Mouse (Mus musculus) heart, adult 2 months (tissue): ENCODE data around the gene Rfng. TPM values are rescaled to one million over a fixed set of nuclear protein-coding genes. Genes with fewer than 3 reads are reported as not detected.

Experiments used
- DNase-seq, 2 experiments: peaks; one replicate each; pipeline ENCODE4 v3.0.0; 2021
- H3K27ac ChIP-seq: fragments of 200-600 bp; 2 replicates; pipeline ENCODE4 v1.8.1; 2022
- H3K27me3 ChIP-seq: fragments of 200-500 bp; 2 replicates; pipeline ENCODE4 v1.6.1; 2012; ENCODE audit warnings: mild to moderate bottlenecking, low read length, inconsistent platforms, mixed read lengths; ENCODE audit not compliant: control insufficient read depth, insufficient read depth
- H3K36me3 ChIP-seq: fragments of 200-500 bp; 2 replicates; pipeline ENCODE4 v1.6.1; 2012; ENCODE audit warnings: low read length, inconsistent platforms; ENCODE audit not compliant: control insufficient read depth, insufficient read depth
- H3K4me1 ChIP-seq: fragments of 200-500 bp; 2 replicates; pipeline ENCODE4 v1.6.1; 2011; ENCODE audit warnings: low read length; ENCODE audit not compliant: control insufficient read depth, insufficient read depth
- H3K4me3 ChIP-seq: fragments of 200-600 bp; 2 replicates; pipeline ENCODE4 v1.8.1; 2022
- H3K79me2 ChIP-seq: fragments of 200-500 bp; replicated peaks from 2 replicates; pipeline ENCODE4 v1.6.1; 2012; ENCODE audit warnings: mild to moderate bottlenecking, inconsistent platforms, low read length, moderate library complexity, mixed read lengths; ENCODE audit not compliant: control insufficient read depth, insufficient read depth
- H3K9ac ChIP-seq: fragments of 200-500 bp; 2 replicates; pipeline ENCODE4 v1.6.1; 2012; ENCODE audit warnings: low read depth, mild to moderate bottlenecking, control low read depth, inconsistent platforms, low read length, mixed read lengths
- CTCF ChIP-seq: fragments of 200-600 bp; IDR thresholded peaks from 2 replicates; pipeline ENCODE4 v1.8.1; 2022; ENCODE audit warnings: antibody characterized with exemption, mild to moderate bottlenecking, moderate library complexity
- EP300 ChIP-seq: fragments of 200-500 bp; IDR thresholded peaks from 2 replicates; pipeline ENCODE4 v1.6.1; 2011; ENCODE audit warnings: low read depth, low read length, control low read depth; ENCODE audit not compliant: insufficient read depth
- POLR2A ChIP-seq: fragments of 200-500 bp; IDR thresholded peaks from 2 replicates; pipeline ENCODE4 v1.6.1; 2011; ENCODE audit warnings: mild to moderate bottlenecking, low read depth, low read length, control low read depth; ENCODE audit not compliant: insufficient read depth
- WGBS: fragments of 180-500 bp; shearing (Covaris S2); methylation state at CpG from one replicate; pipeline ENCODE4 v1.1.7; 2018; 5-methylcytosine and 5-hydroxymethylcytosine counted together
- intact Hi-C: fragments of 180-260 bp; cut with DNase I; formaldehyde crosslinking; loops from one replicate; pipeline ENCODE4 v1.15.1; 2025
- polyA plus RNA-seq: library from polyadenylated mRNA; depleted of rRNA; stranded (reverse); fragments of >200 nt; gene quantifications from 2 replicates; pipeline ENCODE4 v1.2.3, GENCODE M21; 2012
- total RNA-seq, 2 experiments: library from RNA; stranded (reverse); gene quantifications; 2 replicates each; pipeline ENCODE4 v1.2.3; 2021

Rfng gene
- total and polyA plus RNA-seq, 3 experiments: 11.9 to 28.6 (median 12.5) TPM

DNA sequence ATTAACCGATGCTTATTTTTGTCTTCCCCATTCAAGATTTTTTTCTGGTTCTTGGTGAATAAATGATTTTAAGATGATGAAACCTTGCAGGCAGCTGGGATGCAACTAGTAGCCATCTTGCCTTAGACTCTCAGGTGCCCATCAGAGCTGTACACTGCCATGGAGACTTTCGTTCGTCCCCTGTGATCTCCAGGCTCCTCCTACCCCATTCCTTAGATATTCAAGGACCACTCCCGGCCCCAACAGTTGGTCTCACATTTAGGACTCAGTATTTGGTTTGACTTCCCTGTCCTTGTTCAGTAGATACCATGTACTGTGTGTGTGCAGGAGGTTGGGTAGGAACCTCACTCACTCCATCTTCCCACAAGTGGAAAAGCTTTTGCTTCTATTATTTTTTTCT is 20.8 kb upstream of the Rfng start:
- H3K9ac ChIP-seq: no peak overlapping the region
- DNase-seq: no peak
- no peak for TF ChIP-seq POLR2A
- TF ChIP-seq EP300: no peak
- TF ChIP-seq CTCF: no peak
- intact Hi-C loops: no loop called here
- H3K36me3 ChIP-seq: no peaks in the 10 kb centered on the region
- 67% methylated on average over 4 of the region's 4 CpGs for WGBS
- no peaks in the 10 kb centered on the region for H3K27me3 ChIP-seq
- H3K27ac ChIP-seq: no peak overlapping the region
- no peaks in the 10 kb centered on the region for H3K79me2 ChIP-seq
- H3K4me1 ChIP-seq: peaks cover 2% of the 10 kb centered on the region; the same call in 1 of the 2 replicates
- H3K4me3 ChIP-seq: no peak overlapping the region

DNA sequence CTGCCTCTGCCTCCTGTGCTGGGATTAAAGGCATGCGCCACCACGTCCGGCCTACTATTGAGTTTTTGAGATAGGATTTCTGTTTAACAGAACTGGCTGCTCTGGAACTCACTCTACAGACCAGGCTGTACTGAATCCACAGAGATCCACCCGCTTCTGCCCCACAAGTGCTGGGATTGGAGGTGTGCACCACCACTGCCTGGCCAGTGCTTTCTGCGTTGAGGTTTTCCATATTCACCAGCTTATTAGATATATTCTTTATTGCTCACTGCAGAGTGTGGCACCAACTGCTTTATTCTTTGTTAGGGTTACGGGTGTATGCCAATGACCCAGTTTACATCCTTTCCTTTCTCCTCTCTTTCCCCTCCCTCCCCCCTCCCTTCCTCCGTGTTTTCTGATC is 20.3 kb upstream of the Rfng start:
- Histone ChIP-seq H3K27me3 (no peaks in the 10 kb centered on the region), H3K79me2 (no peaks in the 10 kb centered on the region), H3K9ac (no peak overlapping the region), H3K27ac (no peak overlapping the region), H3K4me3 (no peak overlapping the region), H3K4me1 (peaks cover 2% of the 10 kb centered on the region; the same call in 1 of the 2 replicates), H3K36me3 (no peaks in the 10 kb centered on the region)
- DNase-seq: no peak
- TF ChIP-seq POLR2A (no peak), CTCF (no peak), EP300 (no peak)
- intact Hi-C loops: no loop called here
- WGBS: 78% methylated on average over 7 of the region's 7 CpGs

DNA sequence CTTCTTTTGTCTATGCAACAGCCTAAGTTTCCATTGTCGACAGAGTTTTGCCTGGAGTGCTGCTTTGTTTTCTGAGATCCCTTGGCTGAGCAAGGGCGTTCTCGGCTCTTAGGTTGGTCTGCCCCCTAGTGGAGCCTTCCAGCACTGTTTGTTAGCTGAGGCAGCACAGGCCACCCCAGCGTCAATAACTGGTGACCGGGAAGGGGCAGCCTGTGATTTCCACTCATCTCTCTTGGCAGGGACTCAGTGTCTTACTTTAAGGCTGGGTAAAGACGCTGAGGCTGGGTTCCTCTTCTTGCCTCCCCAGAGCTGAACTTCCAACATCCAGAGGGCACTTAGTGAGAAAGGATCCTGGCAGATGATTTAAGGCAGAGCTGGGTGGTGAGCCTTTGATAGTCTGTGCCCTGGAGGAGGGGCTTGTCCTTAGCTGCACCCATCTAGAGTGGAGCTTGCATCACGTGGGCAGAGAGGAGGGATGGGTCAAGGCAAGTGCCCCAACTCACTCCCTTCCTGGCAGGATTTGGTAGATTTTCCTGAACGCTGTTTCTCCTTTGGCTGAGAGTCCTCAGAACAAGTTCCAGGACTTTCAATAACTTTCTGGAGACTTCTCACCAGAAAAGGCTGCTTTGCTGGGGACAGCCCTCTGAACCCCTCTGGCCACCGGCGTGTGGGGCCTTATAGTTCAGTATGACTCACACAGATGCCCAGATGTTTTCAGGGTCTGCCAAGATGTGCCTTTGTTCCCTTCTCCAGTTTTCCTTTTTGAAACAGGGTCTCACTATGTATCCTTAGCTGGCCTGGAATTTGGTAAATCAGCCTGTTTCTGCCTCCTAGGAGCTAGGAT is 16.3 kb upstream of the Rfng start:
- H3K79me2 ChIP-seq: no peaks in the 10 kb centered on the region; the same call in 1 of the 2 replicates
- H3K27me3 ChIP-seq: no peaks in the 10 kb centered on the region
- H3K36me3 ChIP-seq: no peaks in the 10 kb centered on the region
- peaks cover 4% of the 10 kb centered on the region for H3K4me1 ChIP-seq
- intact Hi-C loops: loop anchor here (1.0 to 2.0 kb wide), 2 partner anchors 23 to 80 kb away; no protein-coding TSS in a partner anchor
- peak overlapping the region; percentile 15; the same call in 1 of the 2 replicates for H3K4me3 ChIP-seq
- TF ChIP-seq POLR2A (peak; percentile 46; the same call in 1 of the 2 replicates), EP300 (peak; percentile 46; the same call in 1 of the 2 replicates), CTCF (peak; percentile 99)
- DNase-seq: peak; percentile 89 to 90
- no peak overlapping the region for H3K9ac ChIP-seq
- WGBS: 9% methylated on average over 10 of the region's 10 CpGs
- H3K27ac ChIP-seq: peak overlapping the region; percentile 65

DNA sequence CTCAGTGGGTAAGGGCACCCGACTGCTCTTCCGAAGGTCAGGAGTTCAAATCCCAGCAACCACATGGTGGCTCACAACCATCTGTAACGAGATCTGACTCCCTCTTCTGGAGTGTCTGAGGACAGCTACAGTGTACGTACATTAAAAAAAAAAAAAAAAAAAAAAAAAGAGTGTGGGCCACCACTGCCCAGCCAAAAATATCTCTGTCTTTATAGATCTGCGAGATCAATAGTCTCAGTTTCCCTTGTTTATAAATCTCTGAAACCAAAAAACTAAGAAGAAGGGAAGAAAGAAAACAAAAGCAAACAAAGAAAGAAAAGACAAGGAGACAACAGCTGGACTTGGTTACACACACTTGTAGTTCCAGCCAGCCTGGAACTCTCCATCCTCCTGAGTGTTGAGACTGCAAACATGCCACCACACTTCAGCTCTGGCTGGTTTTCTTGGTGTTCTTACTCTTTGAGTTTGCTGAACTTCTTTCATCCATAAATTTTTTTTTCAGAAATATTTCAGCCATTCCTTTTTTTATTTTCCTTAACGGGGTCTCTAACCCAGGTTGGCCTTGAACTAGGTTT is 15.4 kb upstream of the Rfng start:
- H3K79me2 ChIP-seq: no peaks in the 10 kb centered on the region; the same call in 1 of the 2 replicates
- H3K36me3 ChIP-seq: no peaks in the 10 kb centered on the region
- TF ChIP-seq CTCF (no peak), POLR2A (no peak), EP300 (no peak)
- H3K4me1 ChIP-seq: peaks cover 8% of the 10 kb centered on the region
- WGBS: 53% methylated on average over 6 of the region's 6 CpGs
- peak overlapping the region; percentile 65; the same call in 1 of the 2 replicates for H3K27ac ChIP-seq
- H3K27me3 ChIP-seq: no peaks in the 10 kb centered on the region
- intact Hi-C loops: no loop called here
- no peak for DNase-seq
- H3K9ac ChIP-seq: no peak overlapping the region
- peak overlapping the region; percentile 15; the same call in 1 of the 2 replicates for H3K4me3 ChIP-seq

DNA sequence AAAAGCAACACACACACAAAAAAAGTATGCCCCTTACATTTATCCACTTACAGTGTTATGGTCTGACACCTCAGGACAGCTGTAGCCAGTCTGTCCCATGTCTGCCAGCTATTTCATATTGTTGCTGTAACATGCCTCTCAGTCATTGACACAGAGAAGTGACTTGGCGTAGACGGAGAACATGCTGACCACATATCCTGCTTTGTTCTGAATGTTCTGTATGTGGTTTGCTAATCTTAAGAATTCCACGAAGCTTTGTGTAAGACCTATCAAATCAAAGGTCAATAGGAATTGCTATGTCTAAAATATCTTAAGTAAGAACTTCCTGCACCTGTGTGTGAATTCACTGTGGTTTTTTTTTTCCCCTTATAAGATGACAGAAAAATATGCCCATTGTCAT is 14.2 kb upstream of the Rfng start:
- Histone ChIP-seq H3K27me3 (no peaks in the 10 kb centered on the region), H3K27ac (no peak overlapping the region), H3K4me3 (no peak overlapping the region), H3K36me3 (no peaks in the 10 kb centered on the region), H3K4me1 (peaks cover 8% of the 10 kb centered on the region), H3K9ac (no peak overlapping the region), H3K79me2 (no peaks in the 10 kb centered on the region; the same call in 1 of the 2 replicates)
- no peak for TF ChIP-seq POLR2A
- TF ChIP-seq EP300: no peak
- TF ChIP-seq CTCF: no peak
- no peak for DNase-seq
- intact Hi-C loops: no loop called here
- 69% methylated on average over 3 of the region's 3 CpGs for WGBS

DNA sequence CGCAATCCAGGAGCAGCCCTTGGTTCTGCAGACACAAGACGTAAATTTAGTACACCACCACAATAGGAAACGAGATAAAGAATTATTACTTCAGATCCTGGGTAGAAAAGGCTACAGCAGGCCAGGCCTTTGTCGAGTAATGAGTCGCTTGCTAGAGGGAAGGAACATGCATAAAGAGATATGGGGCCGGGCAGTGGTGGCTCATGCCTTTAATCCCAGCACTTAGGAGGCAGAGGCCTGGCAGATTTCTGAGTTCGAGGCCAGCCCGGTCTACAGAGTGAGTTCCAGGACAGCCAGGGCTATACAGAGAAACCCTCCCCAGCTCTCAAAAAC is 12.6 kb upstream of the Rfng start:
- Histone ChIP-seq H3K4me3 (peak overlapping the region; percentile 83), H3K27me3 (no peaks in the 10 kb centered on the region), H3K9ac (peak overlapping the region; percentile 73), H3K79me2 (no peaks in the 10 kb centered on the region; the same call in 1 of the 2 replicates), H3K4me1 (peaks cover 8% of the 10 kb centered on the region), H3K36me3 (no peaks in the 10 kb centered on the region), H3K27ac (peak overlapping the region; percentile 70)
- no peak for DNase-seq
- TF ChIP-seq CTCF: no peak
- TF ChIP-seq POLR2A: no peak
- TF ChIP-seq EP300: no peak
- intact Hi-C loops: no loop called here
- 18% methylated on average over 8 of the region's 8 CpGs for WGBS
